Mouse (Mus musculus): ENCODE measurements around the gene Lig4.

The Lig4 gene

GRCm38 (mm10) chr8:9932711-9933110 lies 44.8 kb downstream of the Lig4 start:
- peak; percentile 15 for DNase-seq (ENCODE audit: low read depth, low spot score)

DNA sequence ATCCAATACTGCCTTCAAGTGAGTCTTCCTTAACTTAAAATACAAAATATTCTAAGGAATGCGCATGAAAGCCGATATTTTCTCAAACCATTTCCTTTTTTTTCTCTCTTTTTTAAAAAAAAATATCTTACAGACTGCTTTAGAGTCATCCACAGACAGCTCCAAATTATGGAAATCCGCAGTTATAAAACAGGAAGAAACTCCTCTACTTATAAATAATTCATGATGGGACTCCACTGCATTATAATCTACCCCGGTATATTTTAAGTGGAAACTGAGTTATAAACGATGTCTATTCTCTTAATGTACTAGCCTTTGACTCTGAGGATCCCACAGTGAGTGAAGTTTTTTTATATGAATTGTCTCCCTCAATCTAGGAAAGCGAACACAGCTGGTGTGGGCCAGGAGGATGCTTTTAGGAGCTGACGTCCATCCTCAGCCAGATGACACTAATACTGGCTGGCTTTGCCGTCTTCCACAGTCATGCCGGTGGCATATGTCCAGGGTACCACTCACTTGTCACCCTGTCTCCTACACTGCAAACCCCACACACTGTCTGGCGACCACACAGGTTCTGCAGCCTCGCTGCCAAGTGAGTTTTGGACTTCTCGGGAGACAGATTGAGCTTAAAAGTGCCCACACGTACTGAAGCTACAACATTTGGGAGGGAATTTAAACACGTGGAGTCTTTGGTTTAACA lies 47.6 kb downstream of the Lig4 start:
- no peak for DNase-seq (ENCODE audit: low read depth, low spot score)

Data from 3T3-L1 (cell line).